Mouse (Mus musculus) midbrain, embryonic 15.5 days (tissue): ENCODE measurements around the gene Prss36. TPM values are rescaled to one million over a fixed set of nuclear protein-coding genes. Genes with fewer than 3 reads are reported as not detected.

Experiments
- ATAC-seq: fragments of 200-750 bp; cut with Nextera tagmentation; replicated peaks from 2 replicates; pipeline ENCODE4 v1.8.0; 2017; ENCODE audit warnings: moderate TSS enrichment
- H3K27ac ChIP-seq: fragments of 300-500 bp; sonication (generic); 2 replicates; pipeline ENCODE4 v1.5.1; 2015; ENCODE audit warnings: mild to moderate bottlenecking, inconsistent platforms
- H3K27me3 ChIP-seq: fragments of 300-500 bp; sonication (generic); replicated peaks from 2 replicates; pipeline ENCODE4 v1.6.1; 2015; ENCODE audit warnings: inconsistent platforms
- H3K36me3 ChIP-seq: fragments of 300-500 bp; sonication (generic); replicated peaks from 2 replicates; pipeline ENCODE4 v1.6.1; 2015; ENCODE audit warnings: inconsistent platforms
- H3K4me1 ChIP-seq: fragments of 300-500 bp; sonication (generic); 2 replicates; pipeline ENCODE4 v1.6.1; 2015; ENCODE audit warnings: inconsistent platforms
- H3K4me2 ChIP-seq: fragments of 300-500 bp; sonication (generic); 2 replicates; pipeline ENCODE4 v1.6.1; 2015; ENCODE audit warnings: inconsistent platforms, mild to moderate bottlenecking, moderate library complexity
- H3K4me3 ChIP-seq: fragments of 300-500 bp; sonication (generic); 2 replicates; pipeline ENCODE4 v1.5.1; 2015; ENCODE audit warnings: mild to moderate bottlenecking, inconsistent platforms
- H3K9ac ChIP-seq: fragments of 300-500 bp; sonication (generic); 2 replicates; pipeline ENCODE4 v1.6.1; 2015; ENCODE audit warnings: mild to moderate bottlenecking, inconsistent platforms
- H3K9me3 ChIP-seq: fragments of 300-500 bp; sonication (generic); 2 replicates; pipeline ENCODE4 v1.6.1; 2016; ENCODE audit warnings: inconsistent platforms
- WGBS: fragments of 180-500 bp; shearing (Covaris S2); methylation state at CpG from one replicate; pipeline ENCODE4 v1.1.7; 2015; ENCODE audit warnings: mixed read lengths; 5-methylcytosine and 5-hydroxymethylcytosine counted together
- polyA plus RNA-seq: library from polyadenylated mRNA; unstranded; fragments of >200 nt; fragmentation: Nextera tagmentation; extraction: Ambion mirVana; gene quantifications from 2 replicates; pipeline ENCODE4 v1.2.1, GENCODE M21; 2015

Gene Prss36
- polyA plus RNA-seq, 1 experiment from 2014 or later, result 10.4 TPM

- H3K4me2 ChIP-seq, result no peak overlapping the region
Observed at GRCm38 (mm10) chr7:127930636-127931035, 15.9 kb downstream of the Prss36 start.

GRCm38 (mm10) chr7:127929923-127930322 is 16.6 kb downstream of the Prss36 start, which contains the start of gene Prss8:
Gene Prss8 (minus strand): TSS chr7:127930104.
- Histone ChIP-seq H3K4me3 (no peak within 1 kb of the TSS), H3K4me2 (no peak within 1 kb of the TSS), H3K27me3 (peaks cover 28% of the 10 kb centered on the region), H3K9me3 (no peaks in the 10 kb centered on the region), H3K27ac (no peak within 1 kb of the TSS), H3K36me3 (peaks cover 12% of the 10 kb centered on the region), H3K9ac (no peak within 1 kb of the TSS), H3K4me1 (peaks cover 7% of the 10 kb centered on the region)
- 7% methylated on average over 6 of the region's 6 CpGs for WGBS
- no peak for ATAC-seq

More at GRCm38 (mm10) chr7:127930636-127931035, 15.9 kb downstream of the Prss36 start:
- peaks cover 28% of the 10 kb centered on the region for H3K27me3 ChIP-seq
- no peak overlapping the region for H3K4me3 ChIP-seq
- 85% methylated on average over 5 of the region's 5 CpGs for WGBS
- no peak overlapping the region for H3K9ac ChIP-seq
- no peaks in the 10 kb centered on the region for H3K9me3 ChIP-seq
- peaks cover 9% of the 10 kb centered on the region for H3K4me1 ChIP-seq
- no peak for ATAC-seq
- H3K36me3 ChIP-seq, result peaks cover 5% of the 10 kb centered on the region
- no peak overlapping the region for H3K27ac ChIP-seq

- Histone ChIP-seq H3K4me3 (no peak overlapping the region), H3K27me3 (peaks cover 28% of the 10 kb centered on the region), H3K9me3 (no peaks in the 10 kb centered on the region), H3K36me3 (peaks cover 20% of the 10 kb centered on the region), H3K27ac (no peak overlapping the region), H3K4me1 (no peaks in the 10 kb centered on the region), H3K9ac (no peak overlapping the region), H3K4me2 (no peak overlapping the region)
- 56% methylated on average over 5 of the region's 5 CpGs for WGBS
- ATAC-seq, result no peak
Observed at GRCm38 (mm10) chr7:127928596-127928995, 17.9 kb downstream of the Prss36 start.

GRCm38 (mm10) chr7:127927726-127928125 is 18.8 kb downstream of the Prss36 start:
- Histone ChIP-seq H3K27me3 (peaks cover 28% of the 10 kb centered on the region), H3K9ac (no peak overlapping the region)
- 84% methylated on average over 11 of the region's 11 CpGs for WGBS

GRCm38 (mm10) chr7:127926846-127927245 is 19.7 kb downstream of the Prss36 start:
- Histone ChIP-seq H3K36me3 (peaks cover 27% of the 10 kb centered on the region), H3K4me2 (no peak overlapping the region), H3K9ac (no peak overlapping the region), H3K9me3 (no peaks in the 10 kb centered on the region), H3K4me3 (no peak overlapping the region), H3K4me1 (no peaks in the 10 kb centered on the region), H3K27me3 (peaks cover 28% of the 10 kb centered on the region), H3K27ac (no peak overlapping the region)
- WGBS, result 89% methylated on average over 11 of the region's 11 CpGs
- ATAC-seq, result no peak

More at GRCm38 (mm10) chr7:127927726-127928125, 18.8 kb downstream of the Prss36 start:
- no peak for ATAC-seq
- no peaks in the 10 kb centered on the region for H3K4me1 ChIP-seq
- no peak overlapping the region for H3K4me3 ChIP-seq
- H3K36me3 ChIP-seq, result peaks cover 23% of the 10 kb centered on the region
- H3K9me3 ChIP-seq, result no peaks in the 10 kb centered on the region
- no peak overlapping the region for H3K4me2 ChIP-seq
- no peak overlapping the region for H3K27ac ChIP-seq

GRCm38 (mm10) chr7:127926066-127926465 is 20.5 kb downstream of the Prss36 start:
- 91% methylated on average over 8 of the region's 8 CpGs for WGBS
- no peaks in the 10 kb centered on the region for H3K9me3 ChIP-seq
- H3K9ac ChIP-seq, result no peak overlapping the region

GRCm38 (mm10) chr7:127925252-127925651 is 21.3 kb downstream of the Prss36 start:
- H3K27me3 ChIP-seq, result peaks cover 23% of the 10 kb centered on the region
- 62% methylated on average over 5 of the region's 5 CpGs for WGBS
- no peak for ATAC-seq
- no peaks in the 10 kb centered on the region for H3K9me3 ChIP-seq
- H3K4me3 ChIP-seq, result no peak overlapping the region
- H3K27ac ChIP-seq, result no peak overlapping the region
- no peaks in the 10 kb centered on the region for H3K4me1 ChIP-seq
- H3K36me3 ChIP-seq, result peaks cover 27% of the 10 kb centered on the region
- H3K9ac ChIP-seq, result no peak overlapping the region
- no peak overlapping the region for H3K4me2 ChIP-seq

More at GRCm38 (mm10) chr7:127926066-127926465, 20.5 kb downstream of the Prss36 start:
- Histone ChIP-seq H3K27me3 (peaks cover 28% of the 10 kb centered on the region), H3K27ac (no peak overlapping the region), H3K4me3 (no peak overlapping the region), H3K4me2 (no peak overlapping the region), H3K4me1 (no peaks in the 10 kb centered on the region), H3K36me3 (peaks cover 27% of the 10 kb centered on the region)
- no peak for ATAC-seq

GRCm38 (mm10) chr7:127923714-127924113 is 22.8 kb downstream of the Prss36 start:
- peaks cover 27% of the 10 kb centered on the region for H3K36me3 ChIP-seq
- 85% methylated on average over 5 of the region's 5 CpGs for WGBS
- H3K9ac ChIP-seq, result no peak overlapping the region
- peaks cover 9% of the 10 kb centered on the region for H3K27me3 ChIP-seq
- H3K4me2 ChIP-seq, result no peak overlapping the region
- no peak for ATAC-seq
- no peak overlapping the region for H3K27ac ChIP-seq
- H3K4me3 ChIP-seq, result no peak overlapping the region
- H3K4me1 ChIP-seq, result no peaks in the 10 kb centered on the region
- no peaks in the 10 kb centered on the region for H3K9me3 ChIP-seq

- no peaks in the 10 kb centered on the region for H3K9me3 ChIP-seq
- no peak overlapping the region for H3K4me2 ChIP-seq
- H3K4me3 ChIP-seq, result no peak overlapping the region
- ATAC-seq, result no peak
- no peaks in the 10 kb centered on the region for H3K4me1 ChIP-seq
- 86% methylated on average over 6 of the region's 6 CpGs for WGBS
- no peak overlapping the region for H3K9ac ChIP-seq
- peaks cover 27% of the 10 kb centered on the region for H3K36me3 ChIP-seq
- no peaks in the 10 kb centered on the region for H3K27me3 ChIP-seq
- H3K27ac ChIP-seq, result no peak overlapping the region
Observed at GRCm38 (mm10) chr7:127922451-127923275, 23.9 kb downstream of the Prss36 start.

GRCm38 (mm10) chr7:127921516-127921915 is 25.0 kb downstream of the Prss36 start:
- no peak overlapping the region for H3K4me2 ChIP-seq
- no peak overlapping the region for H3K9ac ChIP-seq
- no peak overlapping the region for H3K4me3 ChIP-seq
- no peaks in the 10 kb centered on the region for H3K9me3 ChIP-seq
- WGBS, result 61% methylated on average over 8 of the region's 8 CpGs
- peaks cover 33% of the 10 kb centered on the region for H3K36me3 ChIP-seq
- ATAC-seq, result no peak
- no peaks in the 10 kb centered on the region for H3K27me3 ChIP-seq
- H3K27ac ChIP-seq, result no peak overlapping the region
- H3K4me1 ChIP-seq, result no peaks in the 10 kb centered on the region

GRCm38 (mm10) chr7:127919290-127919689 is 27.2 kb downstream of the Prss36 start:
- Histone ChIP-seq H3K9me3 (no peaks in the 10 kb centered on the region), H3K27ac (no peak overlapping the region), H3K4me3 (no peak overlapping the region), H3K9ac (no peak overlapping the region), H3K27me3 (no peaks in the 10 kb centered on the region), H3K4me1 (no peaks in the 10 kb centered on the region), H3K36me3 (peaks cover 25% of the 10 kb centered on the region; the same call in 1 of the 2 replicates), H3K4me2 (no peak overlapping the region)
- no peak for ATAC-seq
- 76% methylated on average over 7 of the region's 7 CpGs for WGBS

- H3K9me3 ChIP-seq, result no peaks in the 10 kb centered on the region
- ATAC-seq, result no peak
- H3K4me1 ChIP-seq, result peaks cover 4% of the 10 kb centered on the region
- H3K4me2 ChIP-seq, result no peak overlapping the region
- H3K9ac ChIP-seq, result no peak overlapping the region
- H3K36me3 ChIP-seq, result peaks cover 19% of the 10 kb centered on the region; the same call in 1 of the 2 replicates
- no peak overlapping the region for H3K27ac ChIP-seq
- H3K27me3 ChIP-seq, result no peaks in the 10 kb centered on the region
- H3K4me3 ChIP-seq, result no peak overlapping the region
- 64% methylated on average over 3 of the region's 3 CpGs for WGBS
Observed at GRCm38 (mm10) chr7:127918203-127918602, 28.3 kb downstream of the Prss36 start.

GRCm38 (mm10) chr7:127915293-127915692 is 31.2 kb downstream of the Prss36 start:
- H3K4me3 ChIP-seq, result no peak overlapping the region
- no peak overlapping the region for H3K4me2 ChIP-seq
- no peaks in the 10 kb centered on the region for H3K27me3 ChIP-seq
- H3K9ac ChIP-seq, result no peak overlapping the region
- peaks cover 13% of the 10 kb centered on the region for H3K4me1 ChIP-seq
- no peaks in the 10 kb centered on the region for H3K9me3 ChIP-seq
- no peak for ATAC-seq
- WGBS, result 96% methylated on average over 12 of the region's 12 CpGs
- peaks cover 15% of the 10 kb centered on the region; the same call in 1 of the 2 replicates for H3K36me3 ChIP-seq
- no peak overlapping the region for H3K27ac ChIP-seq
